Mouse (Mus musculus): ENCODE data around the gene Arl15.

DNA sequence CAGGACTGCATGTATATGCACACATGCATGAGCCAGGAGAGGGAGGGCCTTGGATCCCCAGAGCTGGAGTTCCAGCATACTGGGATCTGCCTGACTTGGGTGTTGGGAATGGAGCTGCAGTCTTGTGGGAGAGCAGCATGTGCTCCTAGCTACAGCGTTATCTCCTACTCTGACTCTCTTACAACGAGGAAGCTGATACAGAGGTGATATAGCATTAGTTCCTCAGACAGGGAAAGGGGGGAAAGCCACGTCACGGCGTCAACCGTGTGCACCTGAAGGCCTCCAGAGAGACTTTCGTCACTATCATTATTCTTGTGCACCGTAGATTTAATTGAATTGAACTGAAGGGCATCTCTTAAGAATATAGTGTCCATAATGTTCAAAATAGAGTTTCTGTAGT, 286.2 kb downstream of the Arl15 start:
- TF ChIP-seq CTCF (IDR thresholded peaks at IDR 0.05; ENCODE audit: borderline replicate concordance, extremely low read depth, insufficient read depth, insufficient read length): no peak
- TF ChIP-seq POLR2A (IDR thresholded peaks at IDR 0.05; ENCODE audit: borderline replicate concordance, extremely low read depth, insufficient read depth, insufficient read length, poor library complexity, severe bottlenecking): no peak

Measured in brain, embryonic 14.5 days (tissue).